Mouse (Mus musculus): ENCODE measurements around the gene Prdm1. TPM values are rescaled to one million over a fixed set of nuclear protein-coding genes. Genes with fewer than 3 reads are reported as not detected.

The Prdm1 gene
- total and polyA plus RNA-seq, 3 experiments = 4.7 to 13.6 (median 8.0) TPM

- TF ChIP-seq GABPA (IDR thresholded peaks at IDR 0.05; ENCODE audit: insufficient replicate concordance, low read depth, low read length) = no peak
- TF ChIP-seq MEF2A (IDR thresholded peaks at IDR 0.05; ENCODE audit: borderline replicate concordance, low read depth, low read length) = no peak
- TF ChIP-seq PAX5 (IDR thresholded peaks at IDR 0.05; ENCODE audit: low read length) = no peak
- TF ChIP-seq CTCF (conservative IDR thresholded peaks at IDR 0.05 in 1 of 2, IDR thresholded peaks at IDR 0.05 in 1 of 2; ENCODE audit: low read depth in 2 of 2, low read length in 2 of 2) = no peak
- no peak for TF ChIP-seq EP300 (IDR thresholded peaks at IDR 0.05; ENCODE audit: low read length)
- no peak overlapping the region for H3K9ac ChIP-seq (ENCODE audit: insufficient read depth, low read depth)
- DNase-seq (ENCODE audit: extremely low read depth) = no peak
- dilution Hi-C loops (cut with MboI; ENCODE audit: extremely low pct_ligation_motif_present, extremely low pct_unique_long_range_greater_than_20kb, low sequenced_read_pairs) = no loop called here
- H3K27me3 ChIP-seq (replicated peaks) = no peaks in the 10 kb centered on the region
- no peaks in the 10 kb centered on the region for H3K79me2 ChIP-seq (replicated peaks; ENCODE audit: control insufficient read depth, extremely low read depth, insufficient read depth, poor library complexity, severe bottlenecking)
- no peaks in the 10 kb centered on the region for H3K36me3 ChIP-seq (replicated peaks in 1 of 2; ENCODE audit: control insufficient read depth in 1 of 2, insufficient read depth in 1 of 2, low read length in 1 of 2)
- H3K9me3 ChIP-seq (replicated peaks; ENCODE audit: low read length) = no peaks in the 10 kb centered on the region
- in situ Hi-C loops (cut with MboI; ENCODE audit: low pct_ligation_motif_present, low pct_unique_long_range_greater_than_20kb, low sequenced_read_pairs) = no loop called here
- H3K4me3 ChIP-seq (replicated peaks in 1 of 3; ENCODE audit: low read depth in 2 of 3, low read length in 2 of 3, poor library complexity in 1 of 3) = no peak overlapping the region
- H3K4me1 ChIP-seq (ENCODE audit: control insufficient read depth in 1 of 2, insufficient read depth in 2 of 2) = peaks cover 0 to under 1% of the 10 kb centered on the region in 2 experiments; a peak in 1 of 4 replicates
- H3K27ac ChIP-seq (ENCODE audit: insufficient read depth, low read depth) = no peak overlapping the region
- peak overlapping the region; percentile 52 for H3K4me2 ChIP-seq (ENCODE audit: insufficient read depth, low read depth, poor library complexity, severe bottlenecking)
These were observed 45.2 kb downstream of the Prdm1 start for GRCm38 (mm10) chr10:44483116-44483515.

GRCm38 (mm10) chr10:44481379-44481778 lies 46.9 kb downstream of the Prdm1 start:
- H3K9me3 ChIP-seq (replicated peaks; ENCODE audit: low read length) = no peaks in the 10 kb centered on the region
- no peak for TF ChIP-seq MEF2A (IDR thresholded peaks at IDR 0.05; ENCODE audit: borderline replicate concordance, low read depth, low read length)
- TF ChIP-seq SMC3 (IDR thresholded peaks at IDR 0.05; ENCODE audit: low read depth, low read length) = no peak
- TF ChIP-seq USF2 (conservative IDR thresholded peaks at IDR 0.05; ENCODE audit: low read depth, low read length) = no peak
- TF ChIP-seq GABPA (IDR thresholded peaks at IDR 0.05; ENCODE audit: insufficient replicate concordance, low read depth, low read length) = no peak
- no peak for TF ChIP-seq MAX (IDR thresholded peaks at IDR 0.05; ENCODE audit: low read length)
- TF ChIP-seq ZMIZ1 (IDR thresholded peaks at IDR 0.05; ENCODE audit: low read depth, low read length) = no peak
- TF ChIP-seq ELF1 (IDR thresholded peaks at IDR 0.05; ENCODE audit: low read depth, low read length) = no peak
- no peak for TF ChIP-seq RAD21 (IDR thresholded peaks at IDR 0.05; ENCODE audit: low read depth, low read length)
- TF ChIP-seq JUN (IDR thresholded peaks at IDR 0.05; ENCODE audit: insufficient read depth, low read depth, low read length) = no peak
- TF ChIP-seq KAT2A (IDR thresholded peaks at IDR 0.05; ENCODE audit: insufficient replicate concordance, low read length) = no peak
- H3K9ac ChIP-seq (ENCODE audit: insufficient read depth, low read depth) = no peak overlapping the region
- no peaks in the 10 kb centered on the region for H3K79me2 ChIP-seq (replicated peaks; ENCODE audit: control insufficient read depth, extremely low read depth, insufficient read depth, poor library complexity, severe bottlenecking)
- H3K27ac ChIP-seq (ENCODE audit: insufficient read depth, low read depth) = no peak overlapping the region
- H3K4me3 ChIP-seq (replicated peaks in 1 of 3; ENCODE audit: low read depth in 2 of 3, low read length in 2 of 3, poor library complexity in 1 of 3) = no peak overlapping the region
- DNase-seq (ENCODE audit: extremely low read depth) = no peak
- H3K36me3 ChIP-seq (replicated peaks in 1 of 2; ENCODE audit: control insufficient read depth in 1 of 2, insufficient read depth in 1 of 2, low read length in 1 of 2) = no peaks in the 10 kb centered on the region
- in situ Hi-C loops (cut with MboI; ENCODE audit: low pct_ligation_motif_present, low pct_unique_long_range_greater_than_20kb, low sequenced_read_pairs) (no loop called here), dilution Hi-C loops (cut with MboI; ENCODE audit: extremely low pct_ligation_motif_present, extremely low pct_unique_long_range_greater_than_20kb, low sequenced_read_pairs) (no loop called here)
- H3K27me3 ChIP-seq (replicated peaks) = no peaks in the 10 kb centered on the region
- no peak overlapping the region for H3K4me2 ChIP-seq (ENCODE audit: insufficient read depth, low read depth, poor library complexity, severe bottlenecking)
- H3K4me1 ChIP-seq (ENCODE audit: control insufficient read depth in 1 of 2, insufficient read depth in 2 of 2) = peaks cover 0 to 5% of the 10 kb centered on the region in 2 experiments; a peak in 1 of 4 replicates

- Histone ChIP-seq H3K4me1 (ENCODE audit: control insufficient read depth in 1 of 2, insufficient read depth in 2 of 2) (peaks cover 0 to 5% of the 10 kb centered on the region in 2 experiments; a peak in 1 of 4 replicates), H3K27me3 (replicated peaks) (no peaks in the 10 kb centered on the region), H3K9ac (ENCODE audit: insufficient read depth, low read depth) (no peak overlapping the region), H3K4me2 (ENCODE audit: insufficient read depth, low read depth, poor library complexity, severe bottlenecking) (no peak overlapping the region), H3K9me3 (replicated peaks; ENCODE audit: low read length) (no peaks in the 10 kb centered on the region), H3K27ac (ENCODE audit: insufficient read depth, low read depth) (no peak overlapping the region), H3K36me3 (replicated peaks in 1 of 2; ENCODE audit: control insufficient read depth in 1 of 2, insufficient read depth in 1 of 2, low read length in 1 of 2) (no peaks in the 10 kb centered on the region), H3K4me3 (replicated peaks in 1 of 3; ENCODE audit: low read depth in 2 of 3, low read length in 2 of 3, poor library complexity in 1 of 3) (no peak overlapping the region), H3K79me2 (replicated peaks; ENCODE audit: control insufficient read depth, extremely low read depth, insufficient read depth, poor library complexity, severe bottlenecking) (no peaks in the 10 kb centered on the region)
- TF ChIP-seq E2F4 (IDR thresholded peaks at IDR 0.05; ENCODE audit: insufficient replicate concordance, low read depth, low read length) = no peak
- TF ChIP-seq TCF12 (IDR thresholded peaks at IDR 0.05; ENCODE audit: low read depth, low read length) = no peak
- no peak for TF ChIP-seq ZMIZ1 (IDR thresholded peaks at IDR 0.05; ENCODE audit: low read depth, low read length)
- TF ChIP-seq ETS1 (conservative IDR thresholded peaks at IDR 0.05; ENCODE audit: low read depth, low read length) = no peak
- dilution Hi-C loops (cut with MboI; ENCODE audit: extremely low pct_ligation_motif_present, extremely low pct_unique_long_range_greater_than_20kb, low sequenced_read_pairs) = no loop called here
- in situ Hi-C loops (cut with MboI; ENCODE audit: low pct_ligation_motif_present, low pct_unique_long_range_greater_than_20kb, low sequenced_read_pairs) = no loop called here
- no peak for DNase-seq (ENCODE audit: extremely low read depth)
These were observed 49.0 kb downstream of the Prdm1 start for GRCm38 (mm10) chr10:44479286-44479685.
